Mouse (Mus musculus) cerebellum, adult 2 months (tissue): ENCODE results near the gene 4930583I09Rik.

Experiments used
- CTCF ChIP-seq: fragments of 200-500 bp; IDR thresholded peaks from 2 replicates; pipeline ENCODE4 v1.5.1; 2011; ENCODE audit warnings: low read depth, mild to moderate bottlenecking, control low read depth, low read length, moderate library complexity, borderline replicate concordance; ENCODE audit not compliant: insufficient read depth
- POLR2A ChIP-seq: fragments of 200-500 bp; IDR thresholded peaks from 2 replicates; pipeline ENCODE4 v1.6.1; 2011; ENCODE audit warnings: low read length, control low read depth, borderline replicate concordance; ENCODE audit not compliant: insufficient read depth

DNA sequence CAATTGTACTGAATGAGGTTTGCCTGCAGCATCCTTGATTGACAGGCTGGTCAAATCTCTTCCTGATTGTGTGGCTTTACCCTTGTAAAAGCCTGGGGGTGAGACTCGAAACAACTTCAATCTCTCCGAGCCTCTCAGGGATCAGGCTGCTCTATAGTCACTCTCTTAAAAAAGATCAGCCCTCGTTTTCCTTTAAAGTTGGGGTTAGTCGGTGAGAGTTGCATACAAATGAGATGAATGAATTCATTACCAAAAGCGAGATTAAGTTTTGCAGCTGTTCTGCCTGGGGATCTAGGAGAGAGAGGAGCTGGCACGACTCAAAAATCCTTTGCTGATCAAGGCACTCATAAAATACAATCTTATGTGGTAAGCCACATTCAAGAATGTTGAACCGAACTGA, 1.0 kb upstream of the 4930583I09Rik start:
- no peak for TF ChIP-seq CTCF
- no peak for TF ChIP-seq POLR2A
